Mouse (Mus musculus) kidney, postnatal 10 days (tissue): Measurements from ENCODE around the gene Ccdc117.
A peak's percentile ranks its signal among the peaks of the same experiment; 100 is the strongest.
"Not testable (repeated sequence)": the region's sequence is repeated elsewhere in the genome, so short reads cannot be mapped to it uniquely, and the experiment has no call there.

ENCODE experiments used
- DNase-seq: peaks from one replicate; pipeline ENCODE4 v3.0.0; 2021; ENCODE audit warnings: mixed read lengths

Gene Ccdc117

DNA sequence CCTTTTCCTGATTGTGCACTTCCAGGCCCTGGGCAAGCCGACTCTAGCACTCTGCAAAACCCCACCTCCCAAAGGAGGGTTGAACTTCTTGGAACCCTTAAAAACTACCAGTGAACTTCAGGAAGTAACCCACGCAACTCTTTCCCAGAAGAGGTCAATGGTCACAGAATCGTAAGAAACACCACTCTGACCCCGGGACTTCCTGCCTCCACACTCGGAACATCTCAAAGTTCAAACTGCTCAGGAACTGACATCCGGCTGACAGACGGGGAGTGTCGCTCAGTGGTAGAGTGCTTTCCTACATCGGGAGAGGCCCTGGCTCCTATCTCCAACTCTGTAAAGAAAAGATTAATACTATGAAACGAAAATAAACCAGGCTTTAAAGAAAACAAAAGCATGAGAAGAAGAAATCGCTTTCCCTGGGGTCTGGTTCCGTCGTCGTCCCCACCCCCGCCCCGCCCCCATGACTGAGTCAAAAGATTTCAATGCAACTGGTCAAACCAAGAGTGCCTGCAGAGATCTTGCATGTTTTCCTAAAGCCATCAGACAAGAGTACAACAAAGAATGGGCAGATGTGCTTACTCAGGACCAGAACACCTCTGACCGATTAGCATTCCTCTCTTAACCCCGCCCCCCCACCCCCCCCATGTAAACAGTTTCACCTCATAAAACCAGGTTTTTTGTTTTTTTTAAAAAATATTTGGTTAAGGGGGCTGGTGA lies 36.0 kb downstream of the Ccdc117 start:
- peak; percentile 63 for DNase-seq

DNA sequence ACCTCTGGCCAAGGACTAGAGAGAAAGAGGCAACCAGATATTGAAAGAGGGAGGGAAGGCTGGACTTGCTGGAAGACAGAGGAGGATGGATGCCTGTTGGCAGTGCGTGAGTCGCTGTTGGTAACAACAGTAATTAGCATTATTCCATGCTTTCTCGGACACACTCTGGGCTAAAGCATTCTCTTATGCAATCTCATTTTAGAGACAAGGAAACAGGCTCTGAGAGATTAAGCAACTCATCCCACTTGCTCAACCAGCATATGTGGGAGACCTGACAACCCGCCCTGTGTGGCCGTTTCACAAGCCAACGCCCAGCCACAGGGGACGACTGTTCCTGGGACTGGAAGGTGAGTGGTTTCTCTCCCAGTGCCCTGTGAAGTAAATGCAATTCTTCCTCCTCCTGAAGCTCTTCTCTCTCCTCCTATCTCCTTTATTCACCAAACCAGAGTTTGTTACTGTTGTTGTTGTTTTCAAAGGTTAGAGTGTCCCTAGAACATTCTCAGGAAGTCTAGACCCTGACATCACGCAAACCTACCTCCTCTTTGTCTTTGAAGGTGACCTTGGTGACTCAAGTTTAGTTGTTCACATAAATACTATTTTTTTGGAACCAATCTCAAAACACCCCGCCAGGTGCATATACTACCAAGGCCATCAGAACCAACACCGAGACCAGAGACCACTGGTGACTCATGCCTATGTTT lies 39.5 kb downstream of the Ccdc117 start:
- DNase-seq: no peak

DNA sequence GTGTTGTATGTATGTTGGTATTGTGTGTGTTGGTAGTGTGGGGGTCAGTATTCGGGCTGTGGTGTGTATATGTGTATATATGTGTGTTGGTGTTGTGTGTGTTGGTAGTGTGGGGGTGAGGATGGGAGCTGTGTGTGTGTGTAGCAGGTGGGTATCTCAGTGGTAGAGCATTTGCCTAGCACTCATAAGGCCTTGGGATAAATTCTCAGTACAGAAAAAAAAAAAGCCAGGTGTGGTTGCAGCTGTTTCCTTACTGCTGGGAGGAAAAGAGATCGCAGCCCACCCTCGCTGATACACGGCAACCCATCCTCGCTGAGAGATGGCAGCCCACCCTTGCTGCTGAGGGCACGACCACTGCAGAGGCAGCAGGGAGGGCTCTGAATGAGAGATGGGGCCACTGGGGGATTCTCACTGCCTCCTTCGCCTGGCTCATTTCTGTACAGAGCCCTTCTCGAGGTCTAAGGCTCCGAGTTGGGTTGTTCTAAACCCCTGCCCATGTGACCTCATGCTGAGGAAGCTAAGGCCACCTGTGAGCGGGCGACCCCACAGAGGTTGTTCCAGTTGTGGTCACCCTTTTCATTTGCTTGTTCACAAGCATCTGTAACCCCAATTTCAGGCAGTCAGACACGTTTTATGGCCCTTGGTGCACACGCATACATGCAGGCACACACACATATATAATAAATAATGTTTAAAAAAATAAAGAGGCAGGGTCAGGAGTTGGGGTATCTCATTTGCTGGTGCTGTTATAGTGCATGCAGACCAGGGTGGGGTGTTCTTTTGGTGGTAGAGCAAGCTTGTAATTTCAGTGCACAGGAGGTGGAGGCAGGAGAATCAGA lies 40.9 kb downstream of the Ccdc117 start:
- DNase-seq: no peak

DNA sequence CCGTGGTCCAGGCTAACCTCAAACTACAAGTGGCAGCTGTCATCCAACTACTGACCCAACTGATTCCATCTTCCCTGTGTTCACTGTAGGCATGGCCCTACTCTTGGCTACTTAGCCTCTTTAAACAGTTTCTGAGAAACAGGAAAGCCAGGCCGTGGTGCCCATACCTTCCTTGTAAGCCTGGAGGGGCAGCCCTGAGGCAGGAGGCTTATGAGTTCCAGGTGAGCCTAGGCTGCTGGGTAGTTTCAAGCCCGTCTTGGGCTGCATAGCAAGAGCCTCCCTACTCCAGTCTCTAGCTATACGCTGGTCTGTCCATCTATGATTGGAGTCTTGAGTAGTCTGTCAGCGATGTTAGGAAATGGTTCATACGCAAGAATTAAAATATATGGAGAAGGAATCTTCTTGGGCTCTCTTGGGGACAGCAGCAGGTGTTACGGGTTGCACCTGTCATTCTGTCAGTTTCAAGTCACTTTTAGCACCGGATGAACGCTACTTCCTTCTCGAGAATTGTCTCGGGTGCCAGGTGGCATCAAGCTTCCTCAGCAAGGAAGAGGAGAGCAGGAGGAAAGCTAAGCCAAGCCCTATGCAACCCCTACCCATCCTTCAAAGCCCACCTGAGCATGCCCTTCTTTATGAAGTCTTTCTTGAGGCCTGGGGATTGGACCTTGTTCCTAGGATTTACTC lies 41.9 kb downstream of the Ccdc117 start:
- no peak for DNase-seq

DNA sequence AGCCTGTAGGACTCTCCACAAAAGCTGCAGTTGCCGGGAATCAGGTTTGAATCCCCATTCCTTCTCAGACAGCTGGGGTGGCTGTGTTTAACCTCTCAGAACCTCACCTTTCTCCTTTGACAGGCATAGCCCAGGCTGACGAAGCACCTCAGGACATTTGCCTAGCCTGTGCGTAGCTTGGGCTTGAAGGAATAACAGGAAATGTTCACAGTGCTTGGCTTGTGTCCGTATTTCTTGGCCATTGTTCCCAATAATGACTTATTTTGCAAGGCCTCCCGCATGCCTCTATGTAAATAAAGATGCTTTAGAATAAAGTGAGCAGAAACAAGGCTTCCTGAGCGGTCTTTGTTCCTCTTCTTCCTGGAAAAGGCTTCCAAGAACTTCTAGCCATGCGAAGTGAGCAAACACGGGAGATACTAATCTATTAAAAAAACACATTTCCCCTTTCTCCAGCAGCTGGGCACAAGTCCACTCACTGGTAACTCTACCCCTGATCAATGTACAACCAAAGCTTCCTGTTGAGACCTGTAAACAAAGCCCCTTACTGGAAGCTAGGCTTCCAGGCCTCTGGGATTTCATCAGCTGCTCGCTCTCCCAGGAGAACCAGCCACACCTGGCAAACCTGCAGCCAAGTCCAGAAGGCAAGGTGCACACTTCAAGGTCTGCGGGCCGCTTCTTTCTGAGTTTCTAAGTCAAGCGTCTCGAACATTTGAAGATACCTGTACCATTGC lies 42.9 kb downstream of the Ccdc117 start:
- DNase-seq: peak; percentile 33

DNA sequence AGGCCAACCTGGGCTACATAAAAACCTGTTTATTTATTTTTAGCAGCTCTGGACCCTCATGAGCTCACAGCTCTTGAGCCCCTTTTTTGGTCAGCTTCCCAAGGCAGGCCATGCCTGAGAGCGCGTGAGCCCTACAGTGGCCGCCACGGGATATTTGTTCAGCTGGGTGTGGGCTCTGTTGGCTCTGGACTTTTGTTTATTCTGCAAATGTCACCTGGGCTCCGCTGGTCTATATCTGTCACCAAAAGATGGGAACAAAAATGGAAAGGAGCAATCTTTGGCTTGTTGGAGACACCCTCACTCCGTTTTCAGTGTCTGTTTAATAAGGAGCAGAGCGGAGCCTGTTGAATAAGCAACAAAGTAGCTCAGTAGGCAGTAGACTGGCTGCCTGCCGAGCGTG lies 43.6 kb downstream of the Ccdc117 start:
- no peak for DNase-seq

DNA sequence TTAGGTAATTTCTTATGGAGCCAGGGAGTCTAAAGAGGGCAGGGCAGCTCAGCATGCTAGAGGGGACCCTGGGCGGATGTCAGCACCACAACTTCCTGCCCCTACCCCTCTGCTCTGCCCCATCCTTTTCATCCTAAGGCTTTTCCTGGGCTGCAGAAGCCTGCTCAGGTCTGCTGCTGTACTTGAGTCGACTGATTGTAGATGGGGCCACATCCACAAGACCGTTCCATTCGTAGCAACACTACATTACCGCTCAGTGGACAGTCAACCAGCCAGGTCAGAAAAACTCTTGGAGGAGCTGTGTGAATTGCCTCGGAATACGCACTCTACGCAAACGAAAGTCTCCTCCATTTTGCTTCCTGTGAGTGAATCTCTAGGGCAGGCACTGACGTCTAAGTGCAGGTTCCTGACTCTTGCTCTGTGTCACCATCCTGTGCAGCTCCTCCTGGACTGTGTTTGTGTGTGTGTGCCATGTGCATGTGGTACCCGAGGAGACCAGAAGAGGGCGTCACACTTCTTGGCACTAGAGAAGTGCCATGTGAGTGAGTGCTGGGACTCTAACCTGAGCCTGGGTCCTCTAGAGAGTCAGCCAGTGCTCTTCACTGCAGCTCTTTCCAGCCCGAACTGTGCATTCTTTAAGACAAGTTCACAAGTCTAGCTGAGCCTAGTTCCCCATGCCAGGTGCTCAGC lies 45.3 kb downstream of the Ccdc117 start:
- no peak for DNase-seq

DNA sequence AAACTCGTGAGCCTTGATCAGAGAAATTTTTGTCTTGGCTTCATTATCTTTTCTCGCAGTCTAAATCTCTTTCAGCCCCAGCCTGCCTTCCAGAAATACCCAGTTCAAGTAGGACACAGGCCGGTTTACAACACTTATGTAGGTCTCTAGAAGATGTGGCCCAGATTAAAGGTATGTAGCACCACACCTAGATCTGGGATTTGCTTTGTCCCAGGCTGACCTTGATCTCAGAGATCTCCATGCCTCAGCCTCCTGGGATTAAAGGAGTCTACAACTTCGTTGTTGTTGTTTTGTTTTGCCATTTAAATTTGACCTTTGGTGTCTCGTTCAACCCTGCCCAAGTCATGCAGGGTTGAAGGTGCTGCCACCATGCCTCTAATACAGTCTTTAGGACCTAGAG lies 46.1 kb downstream of the Ccdc117 start:
- no peak for DNase-seq

DNA sequence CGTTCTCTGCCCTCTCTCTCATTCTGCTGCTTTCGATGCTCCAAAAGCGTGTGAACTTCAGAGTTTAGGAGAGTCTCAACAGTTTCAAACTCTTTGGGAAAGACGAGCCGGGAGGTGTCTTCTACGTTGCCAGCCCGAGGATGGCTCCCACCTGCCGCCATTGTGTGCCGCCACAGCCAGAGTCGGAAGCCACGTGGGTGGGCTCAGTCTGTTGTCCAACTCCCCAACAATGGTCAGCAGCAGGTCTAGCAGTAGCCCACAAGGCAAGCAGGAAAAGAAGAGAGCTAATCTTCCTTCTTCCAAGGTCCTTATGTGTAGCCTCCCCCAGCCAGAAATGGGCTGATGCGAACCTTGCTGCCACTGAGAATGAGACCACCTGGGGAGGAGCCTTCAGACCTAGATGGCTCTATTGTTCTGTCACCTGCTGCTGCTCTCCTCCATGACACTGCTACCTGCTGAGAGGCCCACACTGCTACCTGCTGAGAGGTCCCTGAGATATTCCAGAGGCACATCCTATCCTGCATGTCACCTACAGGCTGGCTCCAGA lies 46.6 kb downstream of the Ccdc117 start:
- DNase-seq: no peak

DNA sequence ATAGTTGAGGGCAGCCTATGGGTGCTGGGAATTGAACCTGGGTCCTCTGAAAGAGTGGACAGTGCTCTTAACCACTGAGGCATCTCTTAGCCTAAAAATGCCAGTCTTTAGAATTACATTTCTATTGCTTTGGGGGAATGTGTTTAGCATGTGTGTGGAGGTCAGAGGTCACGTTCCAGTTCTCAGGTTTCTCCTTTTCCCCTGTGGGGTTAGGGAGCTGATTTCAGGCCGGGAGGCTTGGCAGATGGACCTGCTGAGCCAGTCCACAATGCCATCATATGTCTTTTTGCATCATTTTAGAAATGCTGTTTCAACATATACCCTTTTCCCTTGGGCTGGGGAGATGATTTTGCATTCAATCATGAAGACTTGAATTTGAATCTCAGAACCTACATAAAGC lies 48.1 kb downstream of the Ccdc117 start:
- no peak for DNase-seq

DNA sequence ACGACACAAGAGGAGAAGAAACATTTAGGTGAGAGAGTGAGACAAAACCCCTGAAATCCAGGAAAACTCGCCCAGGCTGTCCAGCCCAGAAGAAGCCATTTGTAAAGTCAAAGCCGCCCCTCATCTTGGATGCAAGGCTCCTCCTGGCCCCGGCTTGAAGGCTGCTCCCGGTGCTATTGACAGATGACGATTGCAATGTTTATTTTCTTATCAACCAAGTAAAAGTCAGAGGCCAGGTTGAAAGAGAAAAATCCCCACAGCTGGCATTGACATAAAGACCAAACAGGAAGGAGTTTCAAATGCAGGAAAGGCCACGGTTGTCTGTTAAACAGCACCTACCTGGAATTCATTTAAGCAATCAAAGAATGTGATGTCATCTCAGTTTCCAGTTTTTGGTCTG lies 50.1 kb downstream of the Ccdc117 start:
- DNase-seq: no peak

DNA sequence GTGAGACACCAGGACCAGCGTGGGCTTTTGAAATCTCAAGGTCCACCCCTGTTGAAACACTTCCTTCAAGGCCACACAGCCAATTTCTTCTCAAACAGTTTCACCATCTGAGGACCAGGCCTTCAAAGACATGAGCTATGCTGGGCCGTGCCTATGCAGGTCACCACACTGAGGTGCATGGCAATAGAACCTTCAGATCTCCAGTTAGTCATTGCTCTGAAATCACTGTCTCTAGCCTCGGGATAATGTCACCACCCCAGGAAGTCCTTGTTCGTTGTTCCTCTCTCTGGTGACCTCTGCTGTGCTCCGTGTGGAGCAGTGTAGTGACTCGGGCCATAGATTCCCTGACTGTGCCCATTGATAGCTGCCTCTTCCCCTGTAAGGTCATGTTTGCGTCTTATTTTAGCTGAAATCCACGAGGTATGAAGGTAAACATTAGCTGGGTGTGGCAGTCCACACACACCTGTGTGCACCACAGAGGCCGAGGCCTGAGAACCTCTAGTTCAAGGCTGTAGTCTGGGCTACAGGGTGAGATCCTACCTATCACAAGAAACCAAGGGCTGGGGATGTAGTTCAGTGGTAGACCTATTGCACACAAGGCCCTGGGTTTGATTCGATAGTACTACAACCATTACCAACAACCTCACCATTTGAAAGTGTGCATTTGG lies 50.9 kb downstream of the Ccdc117 start:
- no peak for DNase-seq

DNA sequence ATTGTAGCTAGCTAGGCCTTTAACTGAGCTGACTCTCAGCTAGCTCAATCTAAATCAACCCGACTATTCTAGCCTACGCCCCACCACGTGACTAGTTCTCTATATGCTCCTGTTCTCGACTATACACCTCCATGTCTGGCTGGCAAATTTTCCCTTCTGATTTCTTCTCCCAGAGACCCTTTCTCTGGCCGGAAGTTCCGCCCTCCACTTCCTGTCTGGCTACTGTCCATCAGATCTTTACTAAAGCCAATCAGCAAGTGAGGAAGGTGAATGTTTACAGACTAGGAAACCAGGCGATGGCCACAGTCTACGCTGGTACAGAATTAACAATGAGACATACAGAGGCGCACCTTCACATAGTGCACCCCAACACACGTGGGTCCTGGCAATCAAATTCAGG lies 52.6 kb downstream of the Ccdc117 start:
- not testable (repeated sequence) for DNase-seq

DNA sequence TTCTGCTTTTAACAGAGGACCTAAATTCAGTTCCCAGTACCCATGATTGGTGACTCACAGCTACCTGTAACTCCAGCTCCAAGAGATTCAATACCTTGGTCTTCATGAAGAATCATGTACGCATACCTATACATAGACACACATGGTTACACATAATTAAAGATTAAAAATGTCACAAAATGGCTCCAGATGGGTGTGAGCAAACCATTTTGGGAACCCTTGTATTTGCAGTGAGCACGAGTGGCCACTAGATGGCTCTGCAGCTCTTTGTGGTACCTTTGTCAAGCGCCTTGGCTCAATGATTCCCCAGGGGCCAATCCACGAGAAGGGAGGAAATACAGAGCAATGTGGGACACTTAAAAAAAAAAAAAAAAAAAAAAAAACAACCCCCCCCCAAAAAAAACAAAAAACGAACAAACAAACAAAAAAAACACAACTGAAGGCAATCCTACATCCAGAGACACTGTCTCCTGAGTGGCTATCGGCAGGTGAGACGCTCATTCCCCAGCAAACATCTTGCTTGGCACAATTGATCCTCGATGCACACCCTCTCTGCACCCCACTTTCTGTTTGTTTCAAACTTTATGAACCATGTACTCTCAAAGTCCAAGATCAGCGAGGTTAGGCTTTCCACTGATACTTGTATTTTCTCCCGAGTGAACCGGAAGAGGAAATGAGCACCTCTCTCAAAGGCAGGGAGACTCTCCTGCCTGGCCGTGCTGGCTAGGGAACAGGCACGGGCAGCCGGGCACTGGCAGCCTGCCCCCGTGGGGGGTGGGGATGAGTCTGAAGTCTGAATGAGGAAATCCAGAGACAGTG lies 56.6 kb downstream of the Ccdc117 start:
- DNase-seq: peak; percentile 93

DNA sequence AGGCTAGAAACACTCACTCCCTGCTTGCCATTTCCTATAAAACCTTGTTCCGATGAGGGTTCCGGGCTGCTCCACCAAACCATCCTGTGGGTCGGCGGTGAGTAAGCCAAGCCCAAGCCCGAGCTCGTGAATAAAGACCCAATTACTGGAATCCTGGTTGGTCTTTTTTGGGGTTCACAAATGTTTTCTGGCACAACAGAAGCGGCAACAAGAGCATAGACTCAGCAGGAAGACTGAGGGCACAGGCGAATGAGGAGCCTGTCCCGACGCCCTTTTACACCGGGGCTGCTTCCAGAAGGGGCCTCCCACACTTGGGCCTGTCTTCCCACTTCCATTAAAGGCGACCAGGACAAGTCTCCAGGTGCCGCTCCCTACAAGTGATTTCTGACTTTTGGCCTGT lies 59.4 kb downstream of the Ccdc117 start:
- no peak for DNase-seq
